Mouse (Mus musculus): ENCODE results near the gene Tas2r131.
"Not testable (repeated sequence)": the region's sequence is repeated elsewhere in the genome, so short reads cannot be mapped to it uniquely, and the experiment has no call there.

DNA sequence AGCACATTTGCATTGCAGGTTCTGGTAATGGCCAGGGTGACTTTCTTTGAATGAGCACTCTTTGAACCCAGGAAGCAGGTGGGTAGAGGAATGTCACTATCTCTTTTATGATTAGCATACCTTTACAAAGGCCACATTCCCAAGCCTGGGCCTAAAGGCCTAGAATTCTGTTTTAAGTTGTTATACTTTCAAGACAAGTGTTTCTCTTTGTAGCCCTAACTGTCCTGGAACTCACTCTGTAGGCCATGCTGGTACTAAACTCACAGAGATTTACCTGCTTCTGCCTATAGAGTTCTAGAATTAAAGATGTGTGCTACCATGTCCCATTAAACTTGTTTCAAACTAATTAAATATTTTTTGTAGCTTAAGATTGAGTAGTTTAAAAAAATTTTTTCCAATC lies 16.3 kb downstream of the Tas2r131 start:
- TF ChIP-seq CTCF (IDR thresholded peaks at IDR 0.05; ENCODE audit: low read depth, low read length); POLR2A (IDR thresholded peaks at IDR 0.05; ENCODE audit: borderline replicate concordance, low read depth, low read length): not testable (repeated sequence)
